Mouse (Mus musculus): ENCODE data around the gene Ralb. TPM values are rescaled to one million over a fixed set of nuclear protein-coding genes. Genes with fewer than 3 reads are reported as not detected.

Gene Ralb
- polyA plus RNA-seq, 1 experiment from 2014 or later, result 84.1 TPM

GRCm38 (mm10) chr1:119544611-119545155 is 40.1 kb upstream of the Ralb start:
- no peak for DNase-seq (ENCODE audit: low spot score)
- H3K4me2 ChIP-seq (ENCODE audit: low read depth), result no peak overlapping the region
- no peaks in the 10 kb centered on the region; the same call in 1 of the 2 replicates for H3K36me3 ChIP-seq (ENCODE audit: control insufficient read depth, insufficient read depth, low read length)
- 91% methylated on average over 5 of the region's 5 CpGs for WGBS
- no peak overlapping the region for H3K9ac ChIP-seq (ENCODE audit: low read length)
- H3K9me3 ChIP-seq (ENCODE audit: control insufficient read depth, low read length), result no peaks in the 10 kb centered on the region
- ATAC-seq (ENCODE audit: insufficient read depth, low FRiP score, low TSS enrichment), result no peak
- no peaks in the 10 kb centered on the region for H3K27me3 ChIP-seq (ENCODE audit: control insufficient read depth, insufficient read depth, low read length)
- no peak overlapping the region for H3K27ac ChIP-seq (ENCODE audit: low read depth, low read length)
- H3K4me3 ChIP-seq (ENCODE audit: low read depth, low read length), result no peak overlapping the region
- H3K4me1 ChIP-seq (ENCODE audit: control insufficient read depth, insufficient read depth, low read length), result no peaks in the 10 kb centered on the region

GRCm38 (mm10) chr1:119543316-119543715 is 38.7 kb upstream of the Ralb start:
- Histone ChIP-seq H3K4me3 (ENCODE audit: low read depth, low read length) (no peak overlapping the region), H3K9me3 (ENCODE audit: control insufficient read depth, low read length) (no peaks in the 10 kb centered on the region), H3K4me2 (ENCODE audit: low read depth) (no peak overlapping the region), H3K27ac (ENCODE audit: low read depth, low read length) (no peak overlapping the region), H3K4me1 (ENCODE audit: control insufficient read depth, insufficient read depth, low read length) (no peaks in the 10 kb centered on the region), H3K9ac (ENCODE audit: low read length) (no peak overlapping the region), H3K36me3 (ENCODE audit: control insufficient read depth, insufficient read depth, low read length) (no peaks in the 10 kb centered on the region; the same call in 1 of the 2 replicates), H3K27me3 (ENCODE audit: control insufficient read depth, insufficient read depth, low read length) (no peaks in the 10 kb centered on the region)
- 93% methylated on average over 6 of the region's 6 CpGs for WGBS
- no peak for ATAC-seq (ENCODE audit: insufficient read depth, low FRiP score, low TSS enrichment)
- no peak for DNase-seq (ENCODE audit: low spot score)

- Histone ChIP-seq H3K27me3 (ENCODE audit: control insufficient read depth, insufficient read depth, low read length) (no peaks in the 10 kb centered on the region), H3K4me3 (ENCODE audit: low read depth, low read length) (no peak overlapping the region), H3K9ac (ENCODE audit: low read length) (no peak overlapping the region), H3K4me2 (ENCODE audit: low read depth) (no peak overlapping the region), H3K36me3 (ENCODE audit: control insufficient read depth, insufficient read depth, low read length) (no peaks in the 10 kb centered on the region; the same call in 1 of the 2 replicates), H3K9me3 (ENCODE audit: control insufficient read depth, low read length) (no peaks in the 10 kb centered on the region), H3K4me1 (ENCODE audit: control insufficient read depth, insufficient read depth, low read length) (no peaks in the 10 kb centered on the region), H3K27ac (ENCODE audit: low read depth, low read length) (no peak overlapping the region)
- DNase-seq (ENCODE audit: low spot score) (no peak), ATAC-seq (ENCODE audit: insufficient read depth, low FRiP score, low TSS enrichment) (no peak)
- WGBS, result 83% methylated on average over 3 of the region's 3 CpGs
Observed at GRCm38 (mm10) chr1:119541570-119541969, 37.0 kb upstream of the Ralb start.

- Histone ChIP-seq H3K4me3 (ENCODE audit: low read depth, low read length) (no peak overlapping the region), H3K36me3 (ENCODE audit: control insufficient read depth, insufficient read depth, low read length) (no peaks in the 10 kb centered on the region), H3K9ac (ENCODE audit: low read length) (no peak overlapping the region), H3K27me3 (ENCODE audit: control insufficient read depth, insufficient read depth, low read length) (no peaks in the 10 kb centered on the region), H3K4me2 (ENCODE audit: low read depth) (no peak overlapping the region), H3K27ac (ENCODE audit: low read depth, low read length) (no peak overlapping the region), H3K9me3 (ENCODE audit: control insufficient read depth, low read length) (no peaks in the 10 kb centered on the region), H3K4me1 (ENCODE audit: control insufficient read depth, insufficient read depth, low read length) (no peaks in the 10 kb centered on the region)
- DNase-seq (ENCODE audit: low spot score), result no peak
- WGBS, result 89% methylated on average over 9 of the region's 9 CpGs
- ATAC-seq (ENCODE audit: insufficient read depth, low FRiP score, low TSS enrichment), result no peak
Observed at GRCm38 (mm10) chr1:119540836-119541557, 36.4 kb upstream of the Ralb start.

- no peak overlapping the region for H3K9ac ChIP-seq (ENCODE audit: low read length)
- WGBS, result 85% methylated on average over 2 of the region's 2 CpGs
- H3K4me2 ChIP-seq (ENCODE audit: low read depth), result no peak overlapping the region
- no peak overlapping the region for H3K4me3 ChIP-seq (ENCODE audit: low read depth, low read length)
- H3K27ac ChIP-seq (ENCODE audit: low read depth, low read length), result no peak overlapping the region
- no peaks in the 10 kb centered on the region for H3K36me3 ChIP-seq (ENCODE audit: control insufficient read depth, insufficient read depth, low read length)
- no peaks in the 10 kb centered on the region for H3K4me1 ChIP-seq (ENCODE audit: control insufficient read depth, insufficient read depth, low read length)
- H3K27me3 ChIP-seq (ENCODE audit: control insufficient read depth, insufficient read depth, low read length), result no peaks in the 10 kb centered on the region
- ATAC-seq (ENCODE audit: insufficient read depth, low FRiP score, low TSS enrichment), result no peak
- H3K9me3 ChIP-seq (ENCODE audit: control insufficient read depth, low read length), result no peaks in the 10 kb centered on the region
- DNase-seq (ENCODE audit: low spot score), result no peak
Observed at GRCm38 (mm10) chr1:119539252-119539651, 34.7 kb upstream of the Ralb start.

GRCm38 (mm10) chr1:119537651-119538050 is 33.1 kb upstream of the Ralb start:
- H3K27me3 ChIP-seq (ENCODE audit: control insufficient read depth, insufficient read depth, low read length), result no peaks in the 10 kb centered on the region
- ATAC-seq (ENCODE audit: insufficient read depth, low FRiP score, low TSS enrichment), result no peak
- no peak overlapping the region for H3K9ac ChIP-seq (ENCODE audit: low read length)
- DNase-seq (ENCODE audit: low spot score), result no peak
- no peak overlapping the region for H3K27ac ChIP-seq (ENCODE audit: low read depth, low read length)
- WGBS, result 91% methylated on average over 6 of the region's 6 CpGs
- H3K36me3 ChIP-seq (ENCODE audit: control insufficient read depth, insufficient read depth, low read length), result no peaks in the 10 kb centered on the region
- H3K4me2 ChIP-seq (ENCODE audit: low read depth), result no peak overlapping the region
- no peaks in the 10 kb centered on the region for H3K4me1 ChIP-seq (ENCODE audit: control insufficient read depth, insufficient read depth, low read length)
- H3K9me3 ChIP-seq (ENCODE audit: control insufficient read depth, low read length), result no peaks in the 10 kb centered on the region
- H3K4me3 ChIP-seq (ENCODE audit: low read depth, low read length), result no peak overlapping the region

GRCm38 (mm10) chr1:119536122-119536521 is 31.5 kb upstream of the Ralb start:
- Histone ChIP-seq H3K9me3 (ENCODE audit: control insufficient read depth, low read length) (no peaks in the 10 kb centered on the region), H3K4me3 (ENCODE audit: low read depth, low read length) (no peak overlapping the region), H3K9ac (ENCODE audit: low read length) (no peak overlapping the region), H3K4me1 (ENCODE audit: control insufficient read depth, insufficient read depth, low read length) (no peaks in the 10 kb centered on the region), H3K4me2 (ENCODE audit: low read depth) (no peak overlapping the region), H3K27ac (ENCODE audit: low read depth, low read length) (no peak overlapping the region), H3K27me3 (ENCODE audit: control insufficient read depth, insufficient read depth, low read length) (no peaks in the 10 kb centered on the region), H3K36me3 (ENCODE audit: control insufficient read depth, insufficient read depth, low read length) (no peaks in the 10 kb centered on the region)
- 97% methylated on average over 2 of the region's 2 CpGs for WGBS
- DNase-seq (ENCODE audit: low spot score) (no peak), ATAC-seq (ENCODE audit: insufficient read depth, low FRiP score, low TSS enrichment) (no peak)

GRCm38 (mm10) chr1:119534341-119534740 is 29.7 kb upstream of the Ralb start:
- no peak for ATAC-seq (ENCODE audit: insufficient read depth, low FRiP score, low TSS enrichment)
- Histone ChIP-seq H3K36me3 (ENCODE audit: control insufficient read depth, insufficient read depth, low read length) (no peaks in the 10 kb centered on the region), H3K9ac (ENCODE audit: low read length) (no peak overlapping the region), H3K27me3 (ENCODE audit: control insufficient read depth, insufficient read depth, low read length) (no peaks in the 10 kb centered on the region), H3K9me3 (ENCODE audit: control insufficient read depth, low read length) (no peaks in the 10 kb centered on the region), H3K27ac (ENCODE audit: low read depth, low read length) (no peak overlapping the region), H3K4me2 (ENCODE audit: low read depth) (no peak overlapping the region), H3K4me3 (ENCODE audit: low read depth, low read length) (no peak overlapping the region), H3K4me1 (ENCODE audit: control insufficient read depth, insufficient read depth, low read length) (no peaks in the 10 kb centered on the region)
- no peak for DNase-seq (ENCODE audit: low spot score)
- WGBS, result 96% methylated on average over 5 of the region's 5 CpGs

Measured in neural tube, embryonic 11.5 days (tissue).